Mouse (Mus musculus) layer of hippocampus, adult 9-11 months (tissue): ENCODE results near the gene Traip.
"Not testable (repeated sequence)": the region's sequence is repeated elsewhere in the genome, so short reads cannot be mapped to it uniquely, and the experiment has no call there.

Experiments used
- DNase-seq: peaks from one replicate; pipeline ENCODE4 v3.0.0; 2022

Gene Traip

GRCm38 (mm10) chr9:108002778-108003530 lies 53.0 kb downstream of the Traip start:
- DNase-seq, result no peak

DNA sequence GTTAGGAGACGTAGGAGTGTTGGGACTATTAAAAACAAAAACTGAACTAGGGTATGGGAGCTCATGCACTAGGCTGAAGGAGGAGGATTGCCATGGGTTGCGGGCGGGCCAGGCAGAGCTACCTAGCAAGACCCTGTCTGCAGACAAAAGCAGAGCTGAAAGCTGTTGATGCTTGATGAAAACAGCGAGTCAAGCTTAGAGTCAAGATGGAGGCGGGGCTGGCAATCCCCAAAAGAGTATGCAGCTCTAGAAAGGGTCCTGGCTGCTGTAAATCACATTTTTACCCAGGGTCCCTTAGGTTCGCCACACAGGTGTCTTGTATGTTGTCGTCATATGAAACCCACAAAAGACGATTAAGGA lies 53.6 kb downstream of the Traip start:
- no peak for DNase-seq

DNA sequence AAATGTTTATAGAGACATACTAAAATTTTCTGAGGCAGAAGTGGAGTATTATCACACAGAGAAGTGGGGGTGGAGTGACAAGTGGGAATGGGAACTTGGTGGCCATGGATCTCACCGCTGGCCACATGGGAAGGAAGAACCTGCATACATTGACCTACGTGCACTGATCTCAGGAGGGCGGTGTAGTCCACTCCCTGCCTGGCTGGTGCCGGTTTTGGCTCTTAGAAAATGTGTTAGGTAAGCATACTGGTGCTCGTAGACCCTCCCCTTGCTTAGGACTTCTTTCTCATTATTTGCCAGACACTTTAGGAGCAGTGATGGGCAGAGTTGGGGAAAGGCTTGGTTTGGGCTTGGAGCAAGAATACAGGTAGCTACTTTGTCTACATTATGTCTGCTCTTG lies 58.1 kb downstream of the Traip start:
- DNase-seq, result no peak

DNA sequence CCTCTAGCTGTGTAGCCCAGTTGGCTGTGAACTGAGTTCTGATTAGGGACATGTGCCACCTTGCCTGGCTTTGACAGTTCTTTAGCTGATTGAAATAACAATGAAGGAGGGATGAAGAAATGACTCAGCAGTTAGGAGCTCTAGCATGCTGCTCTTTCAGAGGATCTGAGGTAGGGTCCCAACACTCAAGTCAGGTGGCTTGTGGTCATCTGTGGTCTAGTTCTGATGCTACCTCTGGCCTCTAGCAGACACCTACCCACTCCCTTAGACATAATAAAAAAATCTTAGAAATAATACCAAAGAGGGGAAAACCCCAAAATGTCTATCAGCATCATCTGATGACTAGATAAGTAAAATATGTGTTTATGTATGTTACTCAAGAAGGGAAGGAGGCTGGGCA lies 60.4 kb downstream of the Traip start:
- DNase-seq, result no peak

DNA sequence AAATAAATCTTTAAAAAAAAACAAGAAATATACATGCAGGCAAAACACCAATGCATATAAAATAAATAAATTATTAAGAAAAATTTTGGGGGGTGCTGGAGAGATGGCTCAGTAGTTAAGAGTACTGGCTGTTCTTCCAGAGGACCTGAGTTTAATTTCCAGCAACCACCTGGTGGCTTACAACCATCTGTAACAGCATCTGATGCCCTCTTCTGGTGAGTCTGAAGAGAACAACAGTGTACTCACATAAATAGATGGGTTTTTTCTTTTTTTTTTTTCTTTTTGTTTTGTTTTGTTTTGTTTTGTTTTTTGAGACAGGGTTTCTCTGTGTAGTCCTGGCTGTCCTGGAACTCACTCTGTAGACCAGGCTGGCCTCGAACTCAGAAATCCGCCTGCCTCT lies 63.6 kb downstream of the Traip start:
- not testable (repeated sequence) for DNase-seq

- no peak for DNase-seq
Observed at GRCm38 (mm10) chr9:108017127-108017526, 67.2 kb downstream of the Traip start.

DNA sequence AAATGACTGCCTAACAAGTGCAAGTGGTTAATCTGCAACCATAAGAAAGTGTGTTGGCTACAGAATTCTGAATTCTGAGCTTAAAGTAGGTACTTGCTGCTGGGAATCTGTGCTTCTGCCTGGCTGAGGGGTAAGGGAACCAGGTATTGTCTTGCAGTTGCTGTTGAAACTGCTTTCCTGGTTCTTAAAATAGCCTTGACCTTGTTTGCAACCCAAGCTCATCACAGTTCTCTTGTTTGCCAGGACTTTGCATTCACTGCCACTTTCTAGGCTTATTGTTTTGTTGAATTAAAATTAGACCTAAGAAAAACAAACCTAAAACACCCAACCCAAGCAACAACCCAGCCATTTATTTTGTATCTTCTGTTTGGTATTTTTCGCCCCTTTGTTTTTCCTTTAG lies 70.8 kb downstream of the Traip start:
- DNase-seq, result no peak
